Mouse (Mus musculus) stomach, adult 2 months (tissue): ENCODE results near the gene Gm8138. TPM values are rescaled to one million over a fixed set of nuclear protein-coding genes. Genes with fewer than 3 reads are reported as not detected.

Experiments
- polyA plus RNA-seq: library from polyadenylated mRNA; depleted of rRNA; stranded (reverse); fragments of >200 nt; gene quantifications from 2 replicates; pipeline ENCODE4 v1.2.3, GENCODE M21; 2012; rRNA removed

Gm8138 gene
- polyA plus RNA-seq = not detected in 2 replicates

DNA sequence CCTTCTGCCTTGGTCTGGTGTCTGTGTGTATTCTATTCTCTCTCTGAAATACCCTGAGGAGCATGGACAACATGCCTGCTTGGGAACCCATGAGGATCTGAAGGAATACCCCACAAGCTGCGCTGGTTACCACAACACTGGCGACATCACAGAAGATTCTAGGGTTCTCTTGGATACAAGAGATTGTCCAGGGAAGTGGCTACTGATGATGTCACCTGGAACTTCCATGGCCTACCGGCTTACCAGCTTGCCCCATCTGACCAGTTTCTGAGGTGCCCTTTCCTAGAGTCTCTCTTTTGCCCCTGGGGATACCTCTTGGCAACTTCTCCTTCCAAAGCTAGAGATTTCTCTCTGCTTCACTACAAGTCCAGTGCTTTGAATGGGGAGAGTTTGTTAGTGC is at the start of gene Gm8138:
Gene Gm8138, minus strand, starts transcription at position 101 of the 400 bp plus-strand sequence.

Other genes with a start within 250 kb of the Gm8138 start
- not detected in 2 replicates for gene Gm7233, start 236.5 kb downstream of the Gm8138 start, polyA plus RNA-seq
- not detected in 2 replicates for gene Gm8122, start 181.0 kb downstream of the Gm8138 start, polyA plus RNA-seq
- not detected in 2 replicates for gene Gm8126, start 157.7 kb downstream of the Gm8138 start, polyA plus RNA-seq
- gene Gm9732, start 141.3 kb downstream of the Gm8138 start, polyA plus RNA-seq = not detected in 2 replicates
- gene Gm8127, start 122.5 kb downstream of the Gm8138 start, polyA plus RNA-seq = not detected in 2 replicates
- not detected in 2 replicates for gene 1700001F09Rik, start 68.5 kb downstream of the Gm8138 start, polyA plus RNA-seq
- gene Gm5799, start 127.2 kb upstream of the Gm8138 start, polyA plus RNA-seq = not detected in 2 replicates
- not detected in 2 replicates for gene Gm17654, start 162.8 kb upstream of the Gm8138 start, polyA plus RNA-seq
- not detected in 2 replicates for gene Gm10375, start 191.7 kb upstream of the Gm8138 start, polyA plus RNA-seq